Mouse (Mus musculus): Measurements from ENCODE around the gene Gpx4. TPM values are rescaled to one million over a fixed set of nuclear protein-coding genes. Genes with fewer than 3 reads are reported as not detected.

The Gpx4 gene
- polyA plus RNA-seq, 1 experiment from 2014 or later = 488 TPM

- no peak for ATAC-seq (ENCODE audit: insufficient number of reproducible peaks, insufficient read depth, low FRiP score, low TSS enrichment, low read depth)
- 73% methylated on average over 3 of the region's 3 CpGs for WGBS
- Histone ChIP-seq H3K27ac (no peak overlapping the region), H3K36me3 (0 out of 2 replicates have a peak, but pooled peaks cover 3% of the 10 kb centered on the region), H3K4me3 (no peak overlapping the region), H3K4me1 (peaks cover 30% of the 10 kb centered on the region), H3K27me3 (no peaks in the 10 kb centered on the region), H3K4me2 (no peak overlapping the region), H3K9me3 (no peaks in the 10 kb centered on the region), H3K9ac (peak overlapping the region; percentile 51)
These were observed 47.7 kb downstream of the Gpx4 start for GRCm38 (mm10) chr10:80094684-80095083.

DNA sequence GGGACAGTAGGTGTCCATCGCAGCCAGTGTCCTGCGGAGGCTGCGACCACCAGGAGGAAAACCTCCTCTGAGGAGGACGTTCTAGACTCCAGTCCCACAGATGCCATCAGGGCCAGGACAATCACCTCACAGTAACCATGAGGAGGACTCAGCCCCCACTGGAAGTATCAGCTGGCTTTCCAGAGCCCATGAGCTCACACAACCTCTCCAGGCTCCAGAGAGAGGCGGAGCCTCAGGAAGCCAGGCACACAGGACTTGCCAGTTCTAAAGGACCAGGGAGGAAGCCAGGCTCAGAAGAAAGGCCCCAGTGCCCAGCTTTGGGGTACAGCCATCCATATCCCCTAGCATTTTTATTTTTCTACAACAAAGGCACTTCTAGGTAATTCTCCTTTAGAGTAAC, 48.6 kb downstream of the Gpx4 start:
- ATAC-seq (ENCODE audit: insufficient number of reproducible peaks, insufficient read depth, low FRiP score, low TSS enrichment, low read depth) = no peak
- Histone ChIP-seq H3K27me3 (no peaks in the 10 kb centered on the region), H3K9ac (peak overlapping the region; percentile 51; the same call in 1 of the 2 replicates), H3K9me3 (no peaks in the 10 kb centered on the region), H3K27ac (no peak overlapping the region), H3K4me3 (no peak overlapping the region), H3K36me3 (no peaks in the 10 kb centered on the region), H3K4me2 (no peak overlapping the region), H3K4me1 (peaks cover 32% of the 10 kb centered on the region)
- WGBS = 82% methylated on average over 5 of the region's 5 CpGs

GRCm38 (mm10) chr10:80097275-80097674, 50.3 kb downstream of the Gpx4 start:
- peaks cover 46% of the 10 kb centered on the region for H3K4me1 ChIP-seq
- H3K4me2 ChIP-seq = peak overlapping the region; percentile 37
- H3K27ac ChIP-seq = peak overlapping the region; percentile 78
- ATAC-seq (ENCODE audit: insufficient number of reproducible peaks, insufficient read depth, low FRiP score, low TSS enrichment, low read depth) = 0 out of 2 replicates have a peak, but pooled peaks have one; percentile 38
- H3K9ac ChIP-seq = no peak overlapping the region; the same call in 1 of the 2 replicates
- WGBS = 6% methylated on average over 6 of the region's 7 CpGs
- no peaks in the 10 kb centered on the region for H3K27me3 ChIP-seq
- peak overlapping the region; percentile 9 for H3K4me3 ChIP-seq
- no peaks in the 10 kb centered on the region for H3K36me3 ChIP-seq
- no peaks in the 10 kb centered on the region for H3K9me3 ChIP-seq

GRCm38 (mm10) chr10:80098630-80099029, 51.7 kb downstream of the Gpx4 start:
- Histone ChIP-seq H3K27ac (peak overlapping the region; percentile 39), H3K9ac (no peak overlapping the region), H3K4me3 (no peak overlapping the region), H3K4me1 (peaks cover 51% of the 10 kb centered on the region), H3K36me3 (no peaks in the 10 kb centered on the region), H3K9me3 (no peaks in the 10 kb centered on the region), H3K27me3 (no peaks in the 10 kb centered on the region), H3K4me2 (no peak overlapping the region)
- 81% methylated on average over 5 of the region's 5 CpGs for WGBS
- no peak for ATAC-seq (ENCODE audit: insufficient number of reproducible peaks, insufficient read depth, low FRiP score, low TSS enrichment, low read depth)

DNA sequence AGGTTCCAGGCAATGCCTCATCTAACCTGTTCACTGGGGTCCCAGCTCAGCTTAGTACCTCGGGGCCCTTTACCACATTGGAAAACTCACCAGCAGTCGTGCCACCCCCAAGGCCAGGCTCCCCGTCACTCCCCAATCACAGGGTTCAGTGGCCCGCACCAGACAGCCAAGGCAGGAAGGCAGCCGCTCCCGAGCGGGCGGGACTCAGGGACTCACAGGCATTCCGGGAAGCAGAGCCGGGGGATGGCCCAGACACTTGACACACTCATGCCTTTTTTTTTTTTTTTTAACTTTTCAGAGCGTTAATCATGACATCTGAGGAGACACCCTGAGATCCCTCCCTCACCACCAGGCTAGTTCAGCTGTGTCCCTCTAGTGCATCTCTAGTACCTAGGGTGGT, 54.0 kb downstream of the Gpx4 start:
- H3K27me3 ChIP-seq = no peaks in the 10 kb centered on the region
- WGBS = 48% methylated on average over 11 of the region's 11 CpGs
- H3K4me2 ChIP-seq = peak overlapping the region; percentile 89
- H3K4me3 ChIP-seq = peak overlapping the region; percentile 94; the same call in 1 of the 2 replicates
- no peaks in the 10 kb centered on the region for H3K36me3 ChIP-seq
- no peak for ATAC-seq (ENCODE audit: insufficient number of reproducible peaks, insufficient read depth, low FRiP score, low TSS enrichment, low read depth)
- peaks cover 50% of the 10 kb centered on the region for H3K4me1 ChIP-seq
- 0 out of 2 replicates have a peak overlapping the region, but pooled peaks have one; percentile 12 for H3K27ac ChIP-seq
- H3K9ac ChIP-seq = peak overlapping the region; percentile 17; the same call in 1 of the 2 replicates
- no peaks in the 10 kb centered on the region for H3K9me3 ChIP-seq

GRCm38 (mm10) chr10:80102216-80102915, 55.4 kb downstream of the Gpx4 start:
- H3K9ac ChIP-seq = peak overlapping the region; percentile 92
- no peaks in the 10 kb centered on the region for H3K9me3 ChIP-seq
- no peaks in the 10 kb centered on the region for H3K27me3 ChIP-seq
- H3K36me3 ChIP-seq = no peaks in the 10 kb centered on the region
- ATAC-seq (ENCODE audit: insufficient number of reproducible peaks, insufficient read depth, low FRiP score, low TSS enrichment, low read depth) = peak; percentile 71
- peak overlapping the region; percentile 89 for H3K4me2 ChIP-seq
- H3K4me1 ChIP-seq = peaks cover 38% of the 10 kb centered on the region
- 0 out of 2 replicates have a peak overlapping the region, but pooled peaks have one; percentile 39 for H3K27ac ChIP-seq
- WGBS = under 1% methylated on average over 59 of the region's 59 CpGs
- peak overlapping the region; percentile 94 for H3K4me3 ChIP-seq

DNA sequence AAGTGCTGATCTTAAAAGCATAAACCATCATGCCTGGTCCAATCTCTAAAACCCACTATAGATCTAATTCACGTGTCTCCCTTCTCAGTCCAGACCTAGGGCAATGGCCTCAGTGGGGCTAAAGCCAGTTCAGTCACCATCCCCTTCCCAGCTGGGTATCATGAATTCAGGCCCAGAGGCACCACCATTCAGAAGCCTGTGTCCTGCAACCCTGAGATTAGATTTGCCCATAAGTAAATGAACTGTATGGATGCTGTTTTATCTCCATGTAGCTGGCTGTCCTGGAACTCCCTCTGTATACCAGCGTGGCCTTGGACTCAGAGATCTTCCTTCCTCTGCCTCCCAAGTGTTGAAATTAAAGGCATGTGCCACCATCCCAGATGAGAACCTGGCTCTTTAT, 56.1 kb downstream of the Gpx4 start:
- H3K4me3 ChIP-seq = peak overlapping the region; percentile 94; the same call in 1 of the 2 replicates

GRCm38 (mm10) chr10:80104181-80104580, 57.2 kb downstream of the Gpx4 start:
- Histone ChIP-seq H3K27me3 (no peaks in the 10 kb centered on the region), H3K27ac (no peak overlapping the region), H3K4me1 (peaks cover 24% of the 10 kb centered on the region), H3K4me3 (no peak overlapping the region), H3K36me3 (no peaks in the 10 kb centered on the region), H3K9me3 (no peaks in the 10 kb centered on the region), H3K9ac (no peak overlapping the region), H3K4me2 (no peak overlapping the region)
- WGBS = 84% methylated on average over 3 of the region's 3 CpGs
- no peak for ATAC-seq (ENCODE audit: insufficient number of reproducible peaks, insufficient read depth, low FRiP score, low TSS enrichment, low read depth)

More for the DNA sequence above, 56.1 kb downstream of the Gpx4 start:
- no peak for ATAC-seq (ENCODE audit: insufficient number of reproducible peaks, insufficient read depth, low FRiP score, low TSS enrichment, low read depth)
- Histone ChIP-seq H3K4me1 (peaks cover 32% of the 10 kb centered on the region), H3K27me3 (no peaks in the 10 kb centered on the region), H3K4me2 (peak overlapping the region; percentile 89), H3K27ac (0 out of 2 replicates have a peak overlapping the region, but pooled peaks have one; percentile 34), H3K9ac (0 out of 2 replicates have a peak overlapping the region, but pooled peaks have one; percentile 17), H3K36me3 (no peaks in the 10 kb centered on the region), H3K9me3 (no peaks in the 10 kb centered on the region)
- 85% methylated on average over 2 of the region's 2 CpGs for WGBS

- peak within 1 kb of the TSS; percentile 37 for H3K4me2 ChIP-seq
- H3K27ac ChIP-seq = peak within 1 kb of the TSS; percentile 75
- WGBS = 61% methylated on average over 5 of the region's 5 CpGs
- peak within 1 kb of the TSS; percentile 10 for H3K4me3 ChIP-seq
- peak within 1 kb of the TSS; percentile 51 for H3K9ac ChIP-seq
- ATAC-seq (ENCODE audit: insufficient number of reproducible peaks, insufficient read depth, low FRiP score, low TSS enrichment, low read depth) = no peak
- H3K36me3 ChIP-seq = no peaks in the 10 kb centered on the region
- H3K9me3 ChIP-seq = no peaks in the 10 kb centered on the region
- H3K4me1 ChIP-seq = peaks cover 23% of the 10 kb centered on the region
- H3K27me3 ChIP-seq = no peaks in the 10 kb centered on the region
These were observed 58.5 kb downstream of the Gpx4 start, which contains the start of gene Sbno2 for GRCm38 (mm10) chr10:80105460-80105859. Sbno2 (minus strand) TSS chr10:80105571.

DNA sequence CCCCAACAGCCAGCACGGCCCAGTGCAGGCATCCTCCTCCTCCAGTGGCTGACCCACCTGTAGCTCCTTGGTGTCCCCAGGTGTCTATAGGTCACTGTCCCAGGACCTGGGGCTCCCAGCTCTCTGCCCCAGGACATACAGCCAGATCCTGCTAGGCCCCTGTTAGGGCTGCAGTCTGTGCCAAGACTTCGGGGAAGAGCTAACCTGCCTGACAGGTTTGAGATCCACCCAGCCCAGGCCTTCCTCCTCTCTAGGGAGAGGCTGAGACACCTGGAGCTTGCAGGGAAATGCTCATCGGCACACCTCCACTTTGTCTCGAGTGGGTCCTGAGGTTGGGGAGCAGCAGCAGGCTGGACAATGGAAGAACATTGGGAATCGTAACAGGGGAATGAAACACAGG, 59.0 kb downstream of the Gpx4 start:
- no peaks in the 10 kb centered on the region for H3K9me3 ChIP-seq
- H3K36me3 ChIP-seq = no peaks in the 10 kb centered on the region
- WGBS = 57% methylated on average over 5 of the region's 5 CpGs
- H3K4me3 ChIP-seq = peak overlapping the region; percentile 10
- no peaks in the 10 kb centered on the region for H3K27me3 ChIP-seq
- H3K27ac ChIP-seq = peak overlapping the region; percentile 75
- peak overlapping the region; percentile 37 for H3K4me2 ChIP-seq
- H3K9ac ChIP-seq = peak overlapping the region; percentile 51
- ATAC-seq (ENCODE audit: insufficient number of reproducible peaks, insufficient read depth, low FRiP score, low TSS enrichment, low read depth) = no peak
- H3K4me1 ChIP-seq = peaks cover 18% of the 10 kb centered on the region

Data from embryonic facial prominence, embryonic 13.5 days (tissue).